Mouse (Mus musculus) spleen, adult 2 months (tissue): Measurements from ENCODE around the gene Myh14.

Experiments
- CTCF ChIP-seq: fragments of 200-500 bp; IDR thresholded peaks from 2 replicates; pipeline ENCODE4 v1.5.1; 2011; ENCODE audit warnings: mild to moderate bottlenecking, inconsistent platforms; ENCODE audit not compliant: insufficient read depth, insufficient read length, insufficient replicate concordance; ENCODE audit errors: extremely low read depth
- POLR2A ChIP-seq: fragments of 200-500 bp; IDR thresholded peaks from 2 replicates; pipeline ENCODE4 v1.6.1; 2011; ENCODE audit warnings: low read depth, low read length, inconsistent platforms

GRCm38 (mm10) chr7:44605436-44605835 lies 65.2 kb downstream of the Myh14 start:
- TF ChIP-seq POLR2A (no peak), CTCF (no peak)
